Mouse (Mus musculus): ENCODE data around the gene Tbx5.
"Not testable (repeated sequence)": the region's sequence is repeated elsewhere in the genome, so short reads cannot be mapped to it uniquely, and the experiment has no call there.

Gene Tbx5

DNA sequence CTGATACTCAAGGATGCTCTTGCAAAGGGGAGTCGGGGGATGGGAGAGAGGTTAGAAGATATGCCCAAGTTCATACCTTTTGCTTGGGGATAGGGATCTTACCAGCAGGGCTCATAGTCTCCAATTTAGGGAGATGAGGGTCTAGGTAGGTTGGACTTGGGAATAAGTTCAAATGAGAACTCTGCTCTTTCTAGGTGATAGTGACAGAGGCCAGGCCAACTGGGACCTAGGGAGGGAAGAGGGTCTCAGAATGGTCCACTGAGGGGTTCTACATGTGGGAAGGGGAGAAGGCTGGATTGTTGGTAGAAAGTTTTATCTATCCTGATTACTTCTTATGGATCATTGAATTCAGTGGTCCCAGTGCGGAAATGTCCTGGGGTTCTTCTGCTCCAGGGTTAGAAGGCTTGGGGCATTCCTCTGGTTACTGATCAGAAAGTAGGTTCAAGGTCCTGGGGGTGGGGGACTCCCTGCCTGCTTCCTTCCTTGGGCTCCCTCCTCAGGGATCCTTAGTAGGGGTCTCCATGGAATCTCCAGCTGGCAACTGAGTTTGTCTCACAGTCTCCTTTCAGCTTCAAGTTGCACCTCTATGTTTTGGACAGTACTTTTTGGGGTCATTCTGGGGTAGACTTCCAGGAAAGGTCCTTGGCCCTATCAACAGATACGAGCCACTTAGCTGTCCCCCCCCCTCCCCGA is 10.4 kb downstream of the Tbx5 start:
- no peak for DNase-seq (ENCODE audit: low read depth)

DNA sequence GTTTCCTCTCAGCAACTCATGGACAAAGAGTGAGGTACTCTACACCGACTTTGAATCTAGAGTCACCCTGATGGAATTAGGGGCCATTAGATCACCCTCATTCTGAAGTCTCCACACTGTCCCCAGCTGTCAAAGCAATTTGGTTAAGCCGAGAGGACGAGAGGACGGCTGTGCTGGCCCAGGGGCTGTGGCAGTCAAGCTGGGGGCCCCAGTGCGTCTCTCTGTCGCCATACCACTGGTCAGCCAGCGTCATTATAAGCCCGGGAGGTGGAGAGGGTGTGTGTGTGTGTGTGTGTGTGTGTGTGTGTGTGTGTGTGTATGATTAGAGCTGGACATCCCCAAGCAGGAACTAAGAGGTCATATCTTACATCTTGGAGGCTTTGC is 10.9 kb downstream of the Tbx5 start:
- DNase-seq (ENCODE audit: low read depth), result no peak

DNA sequence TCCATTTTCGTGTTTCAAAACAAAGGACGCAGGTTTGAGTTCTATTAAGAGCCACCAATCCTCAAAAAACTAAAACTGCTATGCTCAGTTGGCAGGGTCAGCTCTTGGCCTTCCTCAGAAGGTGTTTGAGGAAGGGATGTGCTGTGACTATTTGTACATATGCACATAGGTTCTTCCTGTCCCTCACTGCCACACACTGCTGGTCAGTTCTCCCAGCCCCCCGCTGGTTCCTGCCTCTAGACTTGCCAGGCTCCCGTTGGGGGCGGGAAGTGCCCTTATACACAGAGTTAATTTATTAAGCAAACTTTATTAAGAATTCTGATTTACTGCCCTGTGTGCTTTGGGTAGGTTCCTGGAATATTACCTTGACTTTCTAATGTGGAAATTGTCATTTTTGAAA is 11.9 kb downstream of the Tbx5 start:
- no peak for DNase-seq (ENCODE audit: low read depth)

DNA sequence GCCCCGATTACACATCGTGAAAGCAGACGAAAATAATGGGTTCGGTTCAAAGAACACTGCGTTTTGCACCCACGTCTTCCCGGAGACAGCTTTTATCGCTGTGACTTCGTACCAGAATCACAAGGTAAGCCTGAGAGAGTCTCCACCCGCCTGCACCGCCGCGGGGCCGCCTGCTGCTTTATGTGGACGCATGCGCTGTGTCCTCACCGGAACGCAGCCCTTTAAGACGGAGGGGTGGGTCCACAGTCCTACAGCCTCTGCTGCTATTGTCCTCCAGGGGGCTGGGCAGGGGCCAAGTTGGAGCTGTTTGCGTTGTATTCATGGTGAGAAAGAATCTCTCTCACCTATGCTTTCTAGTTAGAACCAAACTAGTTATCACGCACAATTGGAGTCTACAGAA is 12.5 kb downstream of the Tbx5 start:
- DNase-seq (ENCODE audit: low read depth), result no peak

DNA sequence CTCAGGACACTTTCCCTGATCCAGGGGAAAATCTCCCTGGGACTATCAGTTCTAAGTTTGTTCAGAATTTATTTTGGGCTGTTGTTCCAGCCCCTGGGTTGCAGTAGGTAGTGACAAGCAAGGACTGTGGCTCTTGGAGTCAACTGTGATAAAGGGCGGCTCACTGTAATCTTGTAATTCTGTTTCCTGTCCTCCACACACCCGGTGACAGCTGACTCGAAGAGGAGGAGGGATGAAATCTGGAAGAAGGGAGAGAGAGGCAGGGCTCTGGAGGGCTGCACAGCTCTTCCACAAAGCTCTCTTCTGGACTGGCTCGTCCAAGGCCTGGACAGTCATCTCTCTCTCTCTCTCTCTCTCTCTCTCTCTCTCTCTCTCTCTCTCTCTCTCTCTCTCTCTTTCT is 24.6 kb downstream of the Tbx5 start:
- no peak for DNase-seq (ENCODE audit: low read depth)

DNA sequence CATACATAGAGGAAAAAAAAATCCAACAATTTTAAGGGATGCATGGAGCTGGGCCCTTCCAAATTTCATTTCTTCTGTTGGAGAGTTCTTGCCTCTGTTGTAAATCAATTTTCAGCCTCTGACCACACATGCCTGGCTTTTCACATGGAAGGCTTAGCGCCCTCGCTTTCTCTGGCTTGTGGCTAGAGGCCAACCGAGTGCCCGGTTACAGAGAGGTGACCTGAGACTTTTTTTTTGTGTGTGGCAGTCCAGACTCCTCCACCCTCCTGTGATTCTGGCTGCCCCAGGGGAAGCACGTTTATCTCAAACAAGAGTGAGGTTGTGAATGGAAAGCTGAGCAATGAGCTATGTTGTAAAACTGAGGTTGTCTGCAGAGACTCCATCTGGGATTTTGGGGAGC is 28.8 kb downstream of the Tbx5 start:
- DNase-seq (ENCODE audit: low read depth), result no peak

DNA sequence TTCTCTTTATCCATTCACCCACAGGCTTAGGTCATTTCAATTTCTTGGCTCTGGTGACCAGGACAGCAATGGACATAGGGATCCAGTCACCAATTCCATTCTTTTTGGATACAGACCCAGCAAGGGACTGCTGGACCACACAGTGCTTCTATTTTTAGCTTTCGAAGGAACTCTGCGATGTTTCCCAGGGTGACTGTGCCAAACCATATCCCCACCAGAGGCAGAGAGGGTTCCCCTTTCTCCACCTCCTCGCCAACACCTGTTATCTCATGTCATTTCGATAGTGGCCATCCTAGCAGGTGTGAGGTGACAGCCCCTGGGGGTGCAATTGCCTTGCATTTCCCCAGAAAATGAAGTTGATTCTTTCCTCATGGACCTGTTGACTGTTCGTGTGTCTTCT is 30.0 kb downstream of the Tbx5 start:
- DNase-seq (ENCODE audit: low read depth), result no peak

DNA sequence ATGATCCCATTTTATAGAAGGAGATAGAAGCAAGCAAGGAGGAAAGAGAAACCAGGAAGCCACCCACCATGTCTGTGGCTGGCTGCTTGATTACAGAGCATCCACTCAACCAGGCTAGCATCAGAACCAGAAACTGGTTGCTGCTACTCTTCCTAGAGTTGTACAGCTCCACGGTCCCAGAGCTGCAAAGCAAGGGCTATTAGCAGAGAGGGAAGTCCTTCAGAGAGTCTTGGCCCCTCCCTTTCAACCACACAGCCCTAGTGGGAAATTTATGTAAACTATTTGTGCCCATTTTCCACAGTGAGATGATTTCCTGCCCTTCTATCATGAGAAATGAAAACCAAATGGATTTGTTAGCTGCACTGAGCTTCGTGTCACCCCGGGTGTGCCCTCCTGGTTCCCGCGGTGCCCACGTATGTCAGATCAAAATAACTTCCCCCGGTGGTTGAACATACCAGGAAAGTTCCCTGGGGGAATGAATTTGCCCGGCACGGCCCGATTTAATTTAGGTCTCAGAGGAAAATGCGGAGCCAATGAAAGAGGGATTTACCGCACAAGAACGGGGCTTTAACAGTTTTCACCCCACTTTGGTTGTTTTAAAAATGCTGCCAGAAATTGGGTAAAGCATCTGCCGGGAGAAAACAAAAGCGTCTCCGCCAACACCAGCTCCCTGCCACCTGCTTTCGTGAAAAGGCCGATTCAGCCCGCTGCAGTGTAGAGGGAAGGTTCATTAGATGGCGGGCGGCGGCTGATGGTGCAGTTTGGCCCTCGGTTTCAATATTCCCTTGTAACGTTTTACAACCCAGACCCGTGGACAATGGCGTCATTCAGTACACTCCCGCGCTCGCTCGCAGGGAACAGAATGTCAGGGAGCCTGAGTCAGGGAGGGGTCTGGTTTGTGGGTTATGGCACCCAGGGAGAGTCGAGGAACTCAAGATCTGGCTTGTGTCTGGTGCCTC is 34.1 kb downstream of the Tbx5 start:
- DNase-seq (ENCODE audit: low read depth), result no peak

DNA sequence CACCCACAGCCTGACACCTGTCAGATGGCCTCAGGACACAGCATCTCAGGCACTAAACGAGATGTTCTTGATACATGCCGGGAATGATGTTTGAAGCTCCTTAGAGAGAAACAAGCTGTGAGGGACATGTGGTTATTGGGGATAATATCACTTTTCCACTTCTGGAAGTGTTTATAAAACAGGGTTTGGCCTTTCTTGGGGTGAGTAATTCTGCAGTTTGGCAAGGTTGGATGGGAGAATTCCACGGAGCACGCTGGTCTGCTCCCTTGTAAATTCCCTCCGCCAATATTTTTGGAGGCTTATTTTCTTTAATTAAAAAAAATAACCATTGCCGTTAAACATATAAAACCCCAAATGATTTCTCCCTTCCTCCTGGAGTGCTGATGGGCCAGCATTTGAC is 35.5 kb downstream of the Tbx5 start:
- DNase-seq (ENCODE audit: low read depth), result no peak

DNA sequence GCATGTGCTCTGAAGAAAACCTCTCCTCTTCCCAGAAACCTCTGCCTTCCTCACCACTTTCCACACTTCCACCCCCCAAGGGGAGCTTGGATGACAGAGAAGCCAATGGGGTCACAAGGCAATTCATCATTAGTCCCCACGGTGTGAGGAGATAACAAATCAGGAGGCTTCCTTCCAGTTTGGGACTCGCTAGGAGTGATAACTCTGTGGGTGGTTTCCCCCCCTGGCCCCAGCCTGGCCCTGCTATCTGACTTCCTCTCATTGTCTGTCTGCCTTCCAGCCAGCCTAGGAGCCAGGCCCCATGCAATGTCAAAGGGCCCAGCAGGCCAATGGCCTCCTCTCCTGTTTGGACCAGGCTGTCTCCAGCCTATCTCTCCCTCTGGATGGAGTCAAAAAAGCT is 43.0 kb downstream of the Tbx5 start:
- DNase-seq (ENCODE audit: low read depth), result no peak

DNA sequence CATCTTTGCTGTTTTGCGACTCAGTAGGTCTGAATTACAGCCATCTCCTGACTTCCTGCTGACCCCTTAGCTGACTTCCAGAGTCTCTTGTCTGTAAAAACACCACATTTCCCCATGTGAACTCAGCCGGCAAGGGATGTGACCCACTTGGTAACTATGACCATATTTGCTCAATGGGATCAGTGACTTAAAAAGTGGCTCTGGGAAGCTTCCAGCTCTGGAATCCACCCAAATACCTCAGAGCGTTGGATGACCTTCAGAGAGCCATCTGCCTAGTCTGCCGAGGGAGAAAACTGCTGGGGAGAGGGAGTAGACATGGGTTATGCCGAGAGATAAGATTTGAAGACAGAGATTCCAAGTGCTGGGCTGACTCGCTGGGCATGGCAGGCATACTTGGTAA is 44.7 kb downstream of the Tbx5 start:
- DNase-seq (ENCODE audit: low read depth), result no peak

DNA sequence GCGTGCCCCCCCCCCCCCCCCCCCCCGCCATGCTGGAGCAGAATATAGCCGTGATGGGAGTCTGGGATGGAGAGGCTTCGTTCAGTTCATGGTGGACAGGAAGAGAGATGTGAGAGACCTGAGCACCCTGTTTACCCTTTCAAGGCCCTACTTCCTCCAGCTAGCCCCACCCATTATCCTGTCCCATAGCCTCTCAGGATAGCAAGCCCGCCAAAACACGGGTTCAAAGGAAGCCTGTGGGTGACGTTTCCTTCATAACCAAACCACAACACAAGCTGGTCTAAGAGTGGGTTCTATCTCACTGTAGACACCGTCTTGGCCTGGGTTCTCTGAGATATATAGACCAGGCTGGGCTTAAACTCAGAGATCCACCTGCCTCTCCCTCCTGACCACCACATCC is 53.1 kb downstream of the Tbx5 start:
- DNase-seq (ENCODE audit: low read depth), result no peak

DNA sequence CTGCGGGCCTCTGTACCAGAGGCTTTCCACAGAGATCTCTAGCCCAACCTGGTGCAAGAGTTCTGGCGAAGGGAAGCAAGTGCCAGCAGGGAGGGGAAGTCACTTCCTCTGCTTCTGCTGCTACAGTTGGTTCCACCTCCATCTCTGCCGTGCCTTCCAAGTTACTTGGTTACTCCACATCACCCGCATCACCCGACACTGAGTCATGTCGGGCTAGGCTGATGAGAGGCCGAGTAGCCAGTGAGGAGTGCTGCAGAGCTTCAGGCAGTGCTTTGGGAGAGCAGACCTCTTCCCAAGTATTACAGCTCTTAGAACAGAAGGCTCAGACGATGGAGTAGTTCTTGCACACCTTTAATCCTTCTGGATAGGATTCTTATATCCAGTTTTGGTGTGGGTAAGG is 54.9 kb downstream of the Tbx5 start:
- no peak for DNase-seq (ENCODE audit: low read depth)

DNA sequence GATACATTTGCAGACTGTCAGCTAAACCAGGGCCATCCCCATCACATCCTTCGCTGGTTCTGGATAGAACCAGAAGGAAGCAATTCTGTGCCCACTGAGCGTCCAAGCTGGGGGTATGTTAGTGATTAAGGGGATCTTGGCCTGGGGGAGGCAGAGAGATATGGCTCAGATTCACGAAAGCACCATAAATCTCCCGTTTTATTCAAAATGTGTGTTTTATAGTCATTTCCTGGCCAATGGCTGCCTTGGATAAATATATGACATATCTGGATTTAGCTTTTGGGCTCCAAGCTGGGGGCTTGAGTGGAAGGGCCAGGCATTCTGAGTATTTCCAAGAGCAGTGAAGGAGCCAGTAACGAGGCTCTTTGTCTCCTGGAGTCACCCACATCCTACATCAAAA is 59.5 kb downstream of the Tbx5 start:
- DNase-seq (ENCODE audit: low read depth), result no peak

DNA sequence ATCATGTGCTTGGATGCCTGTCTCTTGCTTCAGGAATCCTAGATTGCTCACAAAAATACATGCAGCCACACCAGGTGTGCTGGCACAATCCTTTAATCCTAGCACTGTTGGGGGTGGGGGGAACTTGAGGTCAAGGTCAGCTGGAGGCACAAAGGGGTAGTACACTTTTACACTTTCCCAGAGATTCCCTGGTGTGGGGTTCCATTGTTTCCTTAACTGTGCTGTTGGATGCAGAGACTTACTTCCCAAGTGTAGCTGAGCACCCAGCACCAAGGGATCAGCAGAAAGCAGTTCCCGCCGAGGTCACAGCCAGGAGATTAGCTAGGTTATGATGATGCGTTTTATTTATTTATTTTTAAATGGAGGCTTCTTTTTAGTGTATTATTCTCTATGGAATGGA is 60.6 kb downstream of the Tbx5 start:
- no peak for DNase-seq (ENCODE audit: low read depth)

DNA sequence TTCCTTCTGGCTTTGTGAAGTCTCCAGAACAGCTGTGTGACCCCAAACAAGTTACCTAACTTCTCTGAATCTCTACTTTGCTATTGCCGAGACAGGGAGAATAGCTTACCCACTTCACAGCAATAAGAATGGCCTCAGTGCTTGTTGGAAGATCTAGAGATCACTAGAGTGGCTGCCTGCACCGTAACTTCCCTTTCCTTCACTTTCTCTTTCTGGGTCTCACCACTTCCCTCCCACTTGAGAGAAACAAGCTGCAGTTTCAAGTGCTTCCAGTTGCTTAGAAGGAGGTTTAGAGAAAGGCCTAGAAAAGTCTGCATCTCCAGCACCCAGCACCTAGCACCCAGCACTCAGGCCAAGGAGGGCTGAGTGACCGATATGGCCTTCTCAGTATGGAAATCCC is 64.1 kb downstream of the Tbx5 start:
- no peak for DNase-seq (ENCODE audit: low read depth)

DNA sequence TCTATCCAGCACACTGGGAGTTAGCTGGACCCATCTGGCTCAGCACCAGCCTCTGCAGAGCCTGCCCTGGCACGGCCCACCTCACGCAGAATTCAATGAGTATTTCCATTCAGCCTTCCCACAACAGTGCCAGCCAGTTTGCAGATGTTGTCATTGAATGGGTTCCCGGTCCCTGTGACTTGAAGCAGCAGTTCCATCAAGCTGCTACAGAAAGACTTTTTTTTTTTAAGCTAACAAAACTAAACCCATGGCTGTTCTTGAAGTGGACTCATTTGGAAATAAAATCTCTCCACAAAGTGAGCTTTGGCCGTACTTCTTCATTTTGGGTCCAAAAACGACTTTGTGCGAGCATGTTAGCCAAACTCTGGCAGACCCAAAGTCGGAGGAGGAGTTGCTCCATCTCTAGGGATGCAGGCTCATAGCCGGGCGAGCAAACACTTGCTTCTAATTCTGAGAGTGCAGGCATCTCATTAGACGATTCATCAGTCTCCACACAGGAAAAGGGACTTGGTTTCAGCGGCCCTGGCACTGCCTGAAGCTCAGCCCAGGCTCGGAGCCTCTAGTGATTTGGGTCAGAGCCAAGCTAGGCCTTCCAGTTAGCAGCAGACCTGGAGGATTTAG is 84.2 kb downstream of the Tbx5 start:
- no peak for DNase-seq (ENCODE audit: low read depth)

DNA sequence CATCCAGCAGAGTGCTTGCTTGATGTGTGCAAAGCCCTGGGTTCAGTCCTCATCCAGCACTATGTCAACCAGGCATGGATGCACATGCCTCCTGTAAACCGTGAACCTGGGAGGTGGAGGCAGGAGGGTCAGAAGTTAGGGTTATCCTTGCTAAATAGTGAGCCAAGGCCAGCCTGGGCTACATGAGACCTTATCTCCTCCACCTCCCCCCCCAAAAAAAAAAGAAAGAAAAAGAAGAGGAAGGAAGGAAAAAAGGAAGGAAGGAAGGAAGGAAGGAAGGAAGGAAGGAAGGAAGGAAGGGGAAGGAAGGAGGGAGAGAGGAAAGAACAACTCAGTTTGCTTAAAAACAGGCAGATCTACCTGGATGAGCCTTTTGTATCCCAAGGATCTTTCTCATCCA is 85.9 kb downstream of the Tbx5 start:
- not testable (repeated sequence) for DNase-seq (ENCODE audit: low read depth)

DNA sequence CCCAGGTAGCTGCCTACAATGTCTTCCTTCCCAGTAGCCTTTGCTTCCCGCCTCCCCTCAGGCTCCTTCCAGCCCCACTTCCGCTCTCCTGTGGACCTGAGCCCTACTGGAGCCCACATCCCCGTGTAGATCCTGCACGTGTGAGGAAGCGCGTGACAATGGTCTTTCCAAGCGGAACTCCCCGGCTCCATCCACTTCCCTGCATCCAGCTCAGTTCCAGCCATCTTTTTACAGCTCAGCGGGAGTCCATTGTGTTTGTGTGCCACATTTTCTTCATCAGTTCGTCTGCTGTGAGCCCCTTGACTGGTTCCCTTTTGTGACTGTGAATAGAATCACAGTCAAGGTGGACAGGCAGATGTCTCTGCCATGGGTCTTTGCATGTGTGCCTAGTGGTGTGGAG is 88.5 kb downstream of the Tbx5 start:
- no peak for DNase-seq (ENCODE audit: low read depth)

DNA sequence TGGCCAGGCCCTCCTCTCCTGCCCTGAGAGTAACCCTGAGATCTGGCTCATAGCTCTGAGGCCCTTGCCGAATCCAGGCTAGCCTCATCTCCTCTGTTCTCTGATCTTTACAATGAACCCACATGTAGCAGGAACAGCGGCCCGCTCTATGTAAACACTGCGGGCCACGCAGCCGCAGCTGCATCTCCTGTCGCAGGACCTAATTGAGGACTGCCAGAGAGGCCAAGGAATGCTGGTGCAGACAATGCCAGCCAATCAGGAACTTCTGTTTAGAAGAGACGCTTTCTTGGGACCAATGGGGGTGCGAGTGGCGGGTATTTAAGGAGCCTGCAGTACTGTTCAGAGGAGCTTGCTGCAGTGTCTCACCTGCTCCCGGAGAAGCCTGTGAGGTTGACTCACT is 89.8 kb downstream of the Tbx5 start:
- DNase-seq (ENCODE audit: low read depth), result no peak
